Mouse (Mus musculus) activated CD4-positive, CD25-positive, alpha-beta regulatory T cell, adult 9 weeks (primary cell): ENCODE measurements around the gene Mb21d2. TPM values are rescaled to one million over a fixed set of nuclear protein-coding genes. Genes with fewer than 3 reads are reported as not detected.

Experiments used
- polyA plus RNA-seq: library from polyadenylated mRNA; unstranded; fragments of 100-300 nt; shearing (Covaris generic); gene quantifications from one replicate; pipeline ENCODE4 v1.2.1, GENCODE M21; 2017

Mb21d2 gene
- not detected for polyA plus RNA-seq

GRCm38 (mm10) chr16:28928815-28929685 is at the start of gene Mb21d2:
Gene Mb21d2 (minus strand): TSS chr16:28929673.

Other genes with a start within 250 kb of the Mb21d2 start
- gene Fgf12, start 176.6 kb downstream of the Mb21d2 start, polyA plus RNA-seq: not detected